Mouse (Mus musculus) hindbrain, embryonic 14.5 days (tissue): ENCODE results near the gene Fgfr3. TPM values are rescaled to one million over a fixed set of nuclear protein-coding genes. Genes with fewer than 3 reads are reported as not detected.

Source experiments
- ATAC-seq: fragments of 200-750 bp; cut with Nextera tagmentation; 2 replicates; pipeline ENCODE4 v1.8.0; 2017; ENCODE audit warnings: moderate number of reproducible peaks, mild to moderate bottlenecking, moderate TSS enrichment, moderate library complexity; ENCODE audit not compliant: low FRiP score
- DNase-seq: peaks from one replicate; pipeline ENCODE4 v3.0.0-alpha.2; 2015; ENCODE audit warnings: low spot score
- H3K27ac ChIP-seq: fragments of 300-500 bp; sonication (generic); 2 replicates; pipeline ENCODE4 v1.5.1; 2014; ENCODE audit warnings: mild to moderate bottlenecking, moderate library complexity
- H3K27me3 ChIP-seq: fragments of 300-500 bp; sonication (generic); 2 replicates; pipeline ENCODE4 v1.6.1; 2014; ENCODE audit warnings: mild to moderate bottlenecking, low read length, mixed read lengths; ENCODE audit not compliant: control insufficient read depth, insufficient read depth
- H3K36me3 ChIP-seq: fragments of 300-500 bp; sonication (generic); replicated peaks from 2 replicates; pipeline ENCODE4 v1.6.1; 2014; ENCODE audit not compliant: control insufficient read depth, insufficient read depth
- H3K4me1 ChIP-seq: fragments of 300-500 bp; sonication (generic); replicated peaks from 2 replicates; pipeline ENCODE4 v1.6.1; 2014; ENCODE audit warnings: antibody characterized with exemption, low read length, mixed read lengths; ENCODE audit not compliant: control insufficient read depth, insufficient read depth
- H3K4me2 ChIP-seq: fragments of 300-500 bp; sonication (generic); replicated peaks from 2 replicates; pipeline ENCODE4 v1.6.1; 2014; ENCODE audit warnings: mild to moderate bottlenecking, moderate library complexity
- H3K4me3 ChIP-seq: fragments of 300-500 bp; sonication (generic); replicated peaks from 2 replicates; pipeline ENCODE4 v1.5.1; 2014; ENCODE audit warnings: mild to moderate bottlenecking, low read length
- H3K9ac ChIP-seq: fragments of 300-500 bp; sonication (generic); 2 replicates; pipeline ENCODE4 v1.6.1; 2014
- H3K9me3 ChIP-seq: fragments of 300-500 bp; sonication (generic); 2 replicates; pipeline ENCODE4 v1.6.1; 2016; ENCODE audit warnings: low read length; ENCODE audit not compliant: control insufficient read depth
- WGBS: fragments of 180-500 bp; shearing (Covaris S2); extraction: QIAGEN DNeasy Blood & Tissue Kit; methylation state at CpG from one replicate; pipeline ENCODE4 v1.1.7; 2014; 5-methylcytosine and 5-hydroxymethylcytosine counted together
- polyA plus RNA-seq: library from polyadenylated mRNA; unstranded; fragments of >200 nt; fragmentation: Nextera tagmentation; extraction: Ambion mirVana; gene quantifications from 2 replicates; pipeline ENCODE4 v1.2.1, GENCODE M21; 2014

Gene Fgfr3
- polyA plus RNA-seq, 1 experiment from 2014 or later: 46.5 TPM

DNA sequence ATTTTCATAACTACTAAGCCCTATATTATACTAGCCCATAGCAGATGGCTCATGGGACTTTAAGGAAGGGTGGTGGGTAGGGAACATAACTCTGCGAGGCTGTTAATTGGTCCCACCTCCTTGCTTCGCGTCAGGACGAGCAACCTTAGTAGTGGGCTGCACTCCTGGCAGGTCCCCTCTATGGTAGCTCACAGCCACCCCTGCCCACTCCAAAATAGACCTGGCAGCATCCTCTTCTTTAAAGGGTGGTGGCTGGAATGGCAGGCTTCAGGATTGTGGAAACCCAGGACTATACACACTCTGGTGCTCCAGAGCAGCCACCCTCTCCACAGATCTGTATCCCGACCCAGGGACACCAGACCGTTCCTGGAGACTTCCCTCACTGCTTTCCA, 61.5 kb downstream of the Fgfr3 start:
- Histone ChIP-seq H3K9me3 (no peaks in the 10 kb centered on the region), H3K27ac (peak overlapping the region; percentile 83; the same call in 1 of the 2 replicates), H3K4me1 (peaks cover 21% of the 10 kb centered on the region), H3K36me3 (peaks cover under 1% of the 10 kb centered on the region; the same call in 1 of the 2 replicates), H3K4me3 (peak overlapping the region; percentile 63), H3K4me2 (peak overlapping the region; percentile 97), H3K9ac (peak overlapping the region; percentile 86), H3K27me3 (no peaks in the 10 kb centered on the region)
- peak; percentile 87; the same call in 1 of the 2 replicates for ATAC-seq
- 15% methylated on average over 6 of the region's 6 CpGs for WGBS
- no peak for DNase-seq

Other genes with a start within 250 kb of the Fgfr3 start
- 26.8 and 30.2 TPM in 2 replicates for gene Fam53a, start 92.0 kb upstream of the Fgfr3 start, polyA plus RNA-seq
- gene Gm9903, start 91.7 kb upstream of the Fgfr3 start, polyA plus RNA-seq: 0.64 and 0.77 TPM in 2 replicates
- 115 and 125 TPM in 2 replicates for gene Slbp, start 69.1 kb upstream of the Fgfr3 start, polyA plus RNA-seq
- 32.3 and 41.0 TPM in 2 replicates for gene Tacc3, start 63.5 kb upstream of the Fgfr3 start, polyA plus RNA-seq
- gene Tmem129, start 63.3 kb upstream of the Fgfr3 start, polyA plus RNA-seq: 27.5 and 28.8 TPM in 2 replicates
- gene Letm1, start 61.1 kb downstream of the Fgfr3 start, polyA plus RNA-seq: 73.3 and 79.1 TPM in 2 replicates
- gene Nsd2, start 99.1 kb downstream of the Fgfr3 start, polyA plus RNA-seq: 102 and 106 TPM in 2 replicates
- gene Nelfa, start 214.7 kb downstream of the Fgfr3 start, polyA plus RNA-seq: 35.1 and 35.5 TPM in 2 replicates